Mouse (Mus musculus) T-helper 17 cell (primary cell): ENCODE measurements at regions not wholly inside any gene's neighbourhood (a gene's known extent, or its start where the extent isn't known, plus 50 kb on each side); places are given as distances from the start of the nearest gene placed in this dataset.
"Not testable (repeated sequence)": the region's sequence is repeated elsewhere in the genome, so short reads cannot be mapped to it uniquely, and the experiment has no call there.

ENCODE experiments used
- in situ Hi-C, 2 experiments: fragments of 300-600 bp; cut with MboI, MseI; formaldehyde crosslinking; loops; 1 replicate in 1 of 2; 2 replicates in 1 of 2; pipeline ENCODE4 v1.15.1; 2025; ENCODE audit warnings: high pct_unique_total_duplicates in 2 of 2

- in situ Hi-C loops = no loop called here
Observed at GRCm38 (mm10) chr11:63211501-63211900, 82.7 kb downstream of the Pmp22 start.

- in situ Hi-C loops = no loop called here
Observed at GRCm38 (mm10) chr11:63213043-63213442, 84.3 kb downstream of the Pmp22 start.

- in situ Hi-C loops = no loop called here
Observed at GRCm38 (mm10) chr11:63213901-63214425, 85.2 kb downstream of the Pmp22 start.

DNA sequence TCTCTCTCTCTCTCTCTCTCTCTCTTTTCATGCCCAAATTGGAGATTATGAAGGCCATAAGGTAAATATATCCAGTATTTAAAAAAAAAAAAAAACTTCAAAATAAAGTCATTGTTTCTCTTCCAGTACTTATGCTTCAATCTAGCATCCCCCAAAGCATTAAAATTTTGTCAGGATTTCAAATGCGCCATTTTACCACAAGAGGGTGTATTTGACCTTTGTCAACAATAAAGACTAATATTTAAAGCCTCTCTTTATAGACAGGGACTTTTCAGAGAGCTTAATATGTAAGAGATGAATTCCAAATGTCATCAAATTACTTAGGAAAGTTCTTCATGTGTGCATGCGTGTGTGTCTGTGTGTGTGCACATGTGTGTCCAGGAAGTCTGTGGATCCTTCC lies 87.2 kb downstream of the Pmp22 start:
- in situ Hi-C loops = no loop called here

GRCm38 (mm10) chr11:63217049-63217448 lies 88.3 kb downstream of the Pmp22 start:
- in situ Hi-C loops = no loop called here

DNA sequence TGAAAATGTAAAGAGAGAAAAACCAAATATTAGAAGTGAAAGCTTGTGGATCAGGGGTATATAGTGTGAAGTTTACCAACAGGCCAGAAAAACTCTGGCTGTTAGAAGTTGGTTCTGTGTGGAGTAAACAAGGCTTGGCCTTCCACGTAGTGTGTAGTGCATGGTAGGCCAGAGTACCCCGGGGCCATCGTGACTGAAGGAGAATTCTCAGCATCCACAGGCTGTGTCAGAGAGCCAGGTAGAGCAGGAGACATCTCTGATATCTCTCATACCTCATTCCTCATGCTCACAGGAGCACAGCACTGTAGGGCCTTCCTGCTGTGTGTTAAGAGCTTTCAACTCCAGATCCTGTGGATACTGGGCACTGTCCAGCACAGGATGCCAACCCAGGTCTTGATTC lies 97.7 kb downstream of the Pmp22 start:
- in situ Hi-C loops = no loop called here

DNA sequence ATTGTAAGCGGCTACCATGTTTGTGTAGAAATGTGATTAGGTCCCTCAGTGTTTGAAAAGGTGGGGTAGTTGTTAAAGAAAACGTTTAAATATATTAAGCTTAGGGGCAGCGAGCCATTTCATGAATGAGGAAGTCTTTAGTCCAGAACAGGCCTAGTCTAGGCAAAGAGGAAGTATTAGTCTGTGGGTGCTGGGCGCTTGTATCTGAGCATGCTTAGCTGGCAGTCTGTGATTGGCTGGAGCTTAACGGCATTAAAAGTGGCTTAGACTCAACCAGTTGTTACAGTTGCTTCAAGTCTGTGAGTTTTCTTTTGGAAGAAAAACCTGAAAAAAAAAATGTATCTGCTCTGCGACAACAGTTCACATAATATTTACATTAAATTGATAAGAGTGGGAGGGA lies 102.0 kb downstream of the Pmp22 start:
- in situ Hi-C loops = no loop called here

GRCm38 (mm10) chr11:63233172-63233966 lies 104.6 kb downstream of the Pmp22 start:
- in situ Hi-C loops = no loop called here

DNA sequence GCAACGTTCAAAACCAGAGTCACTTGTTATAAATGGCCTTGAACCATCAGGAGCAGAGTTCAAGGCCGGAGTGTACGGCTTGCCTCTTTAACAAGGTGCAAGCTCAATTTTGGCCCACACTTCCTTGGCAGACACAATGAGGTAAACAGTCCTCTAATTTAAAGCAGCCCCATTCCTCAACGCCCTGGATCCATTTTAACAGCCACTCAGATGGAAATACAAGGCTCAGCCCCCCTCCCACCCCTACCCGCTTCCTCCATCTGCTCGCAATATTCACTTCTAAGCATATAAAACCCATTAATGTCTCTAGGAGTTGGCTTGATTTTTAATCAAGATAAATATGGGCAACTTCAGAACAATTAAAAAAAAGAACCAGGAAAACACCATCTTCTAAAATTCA lies 105.7 kb downstream of the Pmp22 start:
- in situ Hi-C loops = no loop called here

DNA sequence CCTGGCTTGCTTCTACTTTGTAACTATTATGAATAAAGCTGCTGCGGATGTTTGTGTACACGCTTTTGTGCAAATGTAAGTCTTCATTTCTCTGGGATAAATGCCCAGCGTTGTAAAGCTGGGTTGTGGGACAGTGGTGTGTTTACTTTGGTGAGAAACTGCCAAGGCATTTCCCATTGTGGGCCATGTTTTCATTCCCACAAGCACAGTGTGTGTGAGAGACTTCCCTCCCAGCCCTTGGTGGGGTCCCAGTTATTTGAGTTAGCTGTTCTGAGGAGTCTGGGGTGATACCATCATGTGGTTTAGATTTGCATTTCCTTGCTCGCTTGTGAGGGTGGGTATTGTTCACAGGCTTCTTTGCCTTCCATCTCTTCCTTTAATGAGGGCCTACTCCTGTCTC lies 109.9 kb downstream of the Pmp22 start:
- in situ Hi-C loops = no loop called here

- in situ Hi-C loops = no loop called here
Observed at GRCm38 (mm10) chr11:63243906-63244416, 115.2 kb downstream of the Pmp22 start.

DNA sequence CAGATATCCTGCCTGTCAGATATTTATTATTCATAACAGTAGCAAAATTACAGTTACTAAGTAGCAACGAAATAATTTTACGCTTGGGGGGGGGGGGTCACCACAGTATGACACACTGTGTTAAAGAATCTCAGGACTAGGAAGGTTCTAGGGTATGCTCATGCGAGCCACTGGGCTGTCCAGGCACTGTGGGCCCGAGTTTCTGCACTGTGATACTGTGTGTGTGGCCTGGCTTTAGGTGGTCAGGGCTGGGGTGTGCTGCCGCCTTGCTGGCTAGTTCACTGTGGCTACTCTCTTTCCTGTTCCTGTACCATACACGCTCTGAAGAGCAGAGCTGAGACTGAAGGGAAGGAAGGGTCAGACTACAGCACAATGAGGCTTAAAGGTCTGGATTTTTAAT lies 116.3 kb downstream of the Pmp22 start:
- in situ Hi-C loops = no loop called here

DNA sequence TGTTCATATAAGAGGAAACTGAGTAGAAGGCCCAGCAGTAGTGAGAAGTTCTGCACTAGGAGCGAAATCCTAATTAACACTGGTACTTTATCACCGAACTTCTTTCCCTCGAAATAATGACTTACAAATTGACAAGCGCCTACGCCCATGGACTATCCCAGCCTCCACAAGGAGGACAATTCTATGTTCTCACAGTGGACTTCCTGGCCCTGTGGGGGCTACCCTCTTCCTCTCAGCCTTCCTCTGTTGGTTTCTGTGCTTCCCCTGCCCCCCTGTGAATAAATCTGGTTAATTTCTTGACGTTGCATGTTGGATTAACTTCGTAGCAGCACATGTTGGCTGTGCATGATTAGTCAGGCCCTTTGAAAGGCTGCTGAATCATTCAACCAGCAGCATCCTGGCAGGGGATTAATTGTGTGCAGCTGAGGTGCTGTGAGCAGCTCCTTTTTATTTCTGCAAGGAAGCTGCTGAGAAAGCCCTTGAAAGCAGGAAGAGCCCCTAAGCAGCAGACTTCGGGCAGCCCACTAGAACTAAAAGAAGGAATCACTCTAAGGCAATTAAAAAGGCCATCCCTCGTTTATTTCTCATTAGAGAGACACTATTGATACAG lies 117.4 kb downstream of the Pmp22 start:
- in situ Hi-C loops = no loop called here

DNA sequence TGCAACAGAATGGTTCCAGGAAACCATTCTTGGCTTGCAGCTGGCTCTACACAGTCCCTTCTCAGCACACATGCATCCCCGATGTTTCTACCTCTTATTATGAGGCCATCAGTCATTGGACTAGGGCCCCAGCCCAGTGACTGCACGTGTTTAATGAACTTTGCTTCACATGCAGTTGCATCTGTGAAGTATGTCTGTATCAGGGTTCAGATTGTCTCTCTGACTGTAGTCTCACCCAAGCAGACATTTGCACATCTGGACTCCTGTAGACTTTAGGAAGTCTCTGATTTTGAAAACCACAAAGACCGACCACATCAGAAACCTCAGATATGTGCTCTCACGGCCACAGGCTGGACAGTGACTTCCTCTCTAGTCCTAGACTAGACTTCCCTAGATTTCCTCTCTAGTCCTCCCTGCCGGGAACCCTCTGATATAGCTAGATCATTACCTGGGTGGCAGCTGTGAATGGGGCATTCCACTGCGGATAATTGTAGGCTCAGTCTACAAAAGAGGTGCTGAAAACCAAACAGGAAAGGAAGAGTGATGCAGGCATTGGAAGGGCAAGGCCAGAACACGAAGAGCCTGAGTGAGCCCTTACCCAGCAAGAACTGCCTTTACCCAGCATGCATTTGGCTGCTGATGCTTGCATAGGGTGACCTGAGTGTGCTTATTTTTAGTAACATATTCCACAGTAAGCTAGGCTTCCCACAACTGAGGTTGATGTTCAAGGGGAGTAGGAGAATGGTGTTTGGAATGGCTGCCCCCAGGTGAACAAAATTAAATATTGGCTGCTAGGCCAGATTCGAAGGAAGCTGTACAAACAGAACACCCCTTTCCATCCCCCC lies 123.5 kb downstream of the Pmp22 start:
- in situ Hi-C loops = no loop called here

GRCm38 (mm10) chr11:63252968-63253602 lies 124.3 kb downstream of the Pmp22 start:
- in situ Hi-C loops = no loop called here

DNA sequence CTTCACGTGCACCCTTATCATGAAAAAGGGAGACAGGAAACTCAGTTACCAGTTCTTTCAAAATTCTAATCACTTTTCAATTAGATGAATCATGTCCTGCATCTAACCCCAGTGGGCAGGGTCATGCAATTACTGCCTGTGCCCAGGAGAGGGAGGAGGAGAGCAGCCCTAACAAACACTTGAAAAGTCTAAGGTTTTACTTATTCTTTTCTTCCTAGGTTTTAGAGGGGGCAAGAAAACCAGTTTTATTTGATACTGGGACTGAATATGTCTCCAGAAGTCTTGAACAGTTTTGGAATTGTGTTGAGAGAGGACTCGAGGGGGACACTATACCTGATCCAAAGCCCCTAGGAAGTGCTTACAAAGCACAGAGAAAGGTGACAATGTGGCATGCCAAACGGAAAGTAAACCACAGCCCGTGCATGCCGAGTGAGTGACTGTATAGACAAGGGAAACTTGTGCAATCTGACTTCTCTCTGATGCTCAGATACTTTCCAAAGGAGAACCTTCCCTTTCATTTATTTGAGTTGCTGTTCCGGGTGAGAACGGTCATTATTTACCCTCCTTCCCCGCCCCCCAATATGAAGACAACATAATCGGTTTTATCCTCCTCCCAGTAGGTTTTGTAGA lies 135.8 kb downstream of the Pmp22 start:
- in situ Hi-C loops = no loop called here

GRCm38 (mm10) chr11:63266290-63266689 lies 137.5 kb downstream of the Pmp22 start:
- in situ Hi-C loops = not testable (repeated sequence)

- in situ Hi-C loops = no loop called here
Observed at GRCm38 (mm10) chr11:63276641-63277040, 147.9 kb downstream of the Pmp22 start.

GRCm38 (mm10) chr11:63281839-63282238 lies 153.1 kb downstream of the Pmp22 start:
- in situ Hi-C loops = no loop called here

GRCm38 (mm10) chr11:63282541-63282940 lies 153.8 kb downstream of the Pmp22 start:
- in situ Hi-C loops = no loop called here

DNA sequence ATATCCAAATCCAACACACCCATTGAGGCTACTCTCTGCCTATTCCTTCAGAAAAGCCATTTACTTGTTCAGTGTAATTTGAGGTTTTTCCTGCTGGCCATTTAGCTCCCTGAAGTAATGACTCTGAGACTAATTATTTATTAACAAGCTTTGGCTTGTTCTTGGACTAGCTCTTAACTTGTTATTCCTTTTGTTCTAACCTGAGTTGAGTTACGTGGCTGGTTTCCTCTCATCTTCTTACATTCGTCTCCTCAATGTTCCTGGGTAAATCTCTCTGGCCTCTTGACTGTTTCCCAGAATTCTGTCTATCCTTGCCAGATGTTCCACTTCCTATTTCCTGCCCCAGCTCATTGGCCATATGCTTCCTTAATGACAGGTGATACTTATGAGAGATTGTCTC lies 157.2 kb downstream of the Pmp22 start:
- in situ Hi-C loops = no loop called here
